Mouse (Mus musculus) c-Kit-negative CD71-positive TER-119-positive erythroid progenitor cells, embryonic 14.5 days (primary cell): ENCODE results near the gene Parl.

ENCODE experiments used
- DNase-seq: peaks from one replicate; pipeline ENCODE4 v3.0.0-alpha.2; 2013; ENCODE audit warnings: low read depth, low spot score

The Parl gene

GRCm38 (mm10) chr16:20301770-20302649 lies at the start of gene Parl:
Gene Parl (minus strand): TSS chr16:20302387.
- peak; percentile 92 for DNase-seq

DNA sequence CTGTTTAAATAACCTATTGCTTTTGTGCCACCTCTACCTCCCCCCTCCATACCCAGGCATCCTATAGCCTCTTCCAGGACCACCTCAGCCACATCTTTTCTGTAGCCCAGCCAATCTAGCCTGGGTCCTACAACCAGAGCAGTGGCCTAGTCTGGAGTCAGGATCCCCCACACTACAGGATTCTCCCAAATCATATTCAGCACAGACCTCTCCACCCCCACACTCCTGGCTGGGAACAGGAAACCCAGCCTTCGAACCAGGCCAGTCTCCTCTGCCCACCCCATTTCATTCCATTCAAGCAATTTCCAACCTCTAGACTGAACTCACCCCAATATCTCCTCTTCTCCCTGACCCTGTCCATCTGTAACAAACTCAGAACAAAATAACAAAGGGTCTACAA lies 43.3 kb upstream of the Parl start:
- no peak for DNase-seq

DNA sequence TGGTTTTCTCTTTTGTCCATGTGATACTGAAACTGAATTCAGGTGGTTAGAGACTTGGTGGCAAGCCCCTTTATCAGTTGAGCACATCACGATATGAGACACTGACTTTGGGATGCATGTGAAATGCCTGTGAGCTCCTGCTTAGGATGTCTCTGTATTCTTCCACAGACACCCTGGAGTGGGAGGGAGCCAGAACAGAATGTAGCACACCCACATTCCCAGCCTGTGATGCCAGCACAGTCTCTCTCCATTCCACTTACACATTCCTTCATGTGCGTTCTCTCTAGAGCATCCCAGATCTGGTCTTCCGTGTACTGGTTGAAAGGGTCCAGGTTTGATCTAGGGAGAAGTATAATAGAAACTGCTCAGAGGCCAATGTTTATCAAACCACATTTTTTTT lies 36.4 kb upstream of the Parl start:
- DNase-seq, result no peak

DNA sequence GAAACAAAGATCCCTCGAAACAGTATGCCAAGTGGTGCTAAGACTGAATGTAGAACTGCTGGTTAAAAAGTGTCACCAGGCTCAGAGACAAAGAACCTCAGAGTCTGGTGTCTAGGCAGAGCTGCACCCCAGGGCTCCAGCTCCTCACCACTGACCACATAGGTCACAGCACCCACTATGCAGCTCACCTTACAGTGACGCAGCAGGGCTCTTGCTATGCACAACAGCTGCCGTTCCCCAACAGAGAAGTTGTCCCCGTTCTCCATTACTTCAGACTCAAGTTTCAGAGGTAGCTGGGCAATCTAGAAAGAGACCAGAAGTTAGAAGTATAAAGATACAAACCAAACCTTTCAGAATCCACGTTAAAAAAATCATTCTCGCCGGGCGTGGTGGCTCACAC lies 32.7 kb upstream of the Parl start:
- no peak for DNase-seq

GRCm38 (mm10) chr16:20328306-20328705 lies 26.1 kb upstream of the Parl start:
- DNase-seq, result no peak

DNA sequence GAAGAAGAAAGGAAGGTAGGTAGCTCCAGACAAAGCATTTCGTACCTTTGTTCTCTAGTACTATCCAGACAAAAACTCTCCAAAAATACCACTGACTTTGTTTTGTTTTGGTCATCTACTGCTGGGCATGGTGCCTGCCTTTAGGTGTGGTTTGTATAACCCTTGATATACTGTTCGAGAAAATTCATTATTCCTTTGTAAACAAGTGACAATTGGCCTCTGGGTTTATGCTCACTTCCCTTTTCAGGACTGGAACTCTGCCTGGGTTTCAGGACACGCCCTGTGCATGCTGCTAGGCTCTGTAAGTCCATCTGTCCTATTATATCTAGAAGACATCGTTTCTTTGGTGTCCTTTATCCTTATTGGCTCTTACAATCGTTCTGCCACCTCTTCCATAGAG lies 23.1 kb upstream of the Parl start, which contains the start of gene Cyp2ab1:
Cyp2ab1 (minus strand) TSS at position 119 of the 400 bp plus-strand sequence.
- no peak for DNase-seq

- no peak for DNase-seq
Measured at GRCm38 (mm10) chr16:20323907-20324306, 21.7 kb upstream of the Parl start.

DNA sequence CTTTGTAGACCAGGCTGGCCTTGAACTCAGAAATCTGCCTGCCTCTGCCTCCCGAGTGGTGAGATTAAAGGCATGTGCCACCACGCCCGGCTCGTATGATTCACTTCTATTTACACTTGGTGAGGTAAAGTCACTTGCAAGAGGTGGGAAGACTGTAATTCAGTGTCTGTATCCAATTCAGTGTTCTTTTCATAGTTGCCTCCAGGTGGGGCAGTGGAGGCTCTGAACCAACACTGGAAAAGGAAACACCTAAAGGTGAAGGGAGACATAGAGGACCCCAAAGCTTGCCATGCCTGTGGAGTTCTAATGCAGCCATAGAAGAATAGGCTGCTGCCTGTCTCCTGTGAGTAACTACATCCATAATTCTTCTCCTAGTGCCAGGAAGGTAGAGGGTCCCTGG lies 20.1 kb upstream of the Parl start:
- DNase-seq, result no peak

GRCm38 (mm10) chr16:20316770-20317169 lies 14.6 kb upstream of the Parl start:
- DNase-seq, result no peak

DNA sequence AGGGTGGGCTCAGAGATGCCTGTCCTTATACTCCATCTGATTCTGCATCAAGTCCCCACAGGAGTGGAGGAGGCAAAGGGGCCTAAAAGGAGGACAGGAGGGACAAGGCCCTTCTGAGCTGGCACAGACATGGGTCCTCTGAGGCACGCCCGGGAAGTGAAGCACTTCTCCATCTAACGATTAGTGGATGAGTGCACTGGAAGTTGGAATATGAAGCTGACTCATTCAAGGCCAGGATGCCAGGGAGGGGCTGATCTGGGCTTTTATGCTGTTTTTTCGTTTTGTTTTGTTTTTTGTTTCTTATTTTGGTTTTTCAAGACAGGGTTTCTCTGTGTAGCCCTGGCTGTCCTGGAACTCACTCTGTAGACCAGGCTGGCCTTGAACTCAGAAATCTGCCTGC lies 13.1 kb upstream of the Parl start:
- DNase-seq, result no peak

DNA sequence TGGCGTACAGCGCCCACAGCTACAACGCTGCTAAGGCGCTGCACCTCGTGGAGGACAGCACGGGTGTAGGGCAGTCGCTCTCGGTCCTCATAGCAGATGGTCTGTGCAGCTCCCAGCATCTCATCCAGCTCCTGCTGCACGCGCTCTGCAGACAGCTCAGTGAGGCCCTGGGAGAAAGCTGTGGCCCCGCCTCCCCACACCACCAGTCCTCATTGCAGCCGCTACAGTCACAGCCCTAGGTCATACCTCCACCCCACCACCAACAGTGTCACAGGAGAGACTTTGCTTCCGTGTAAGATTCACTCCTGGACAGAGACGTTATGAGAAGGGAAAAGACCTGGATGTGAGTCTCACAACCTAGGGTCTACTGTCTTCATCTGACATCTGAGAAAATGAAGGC lies 10.1 kb upstream of the Parl start:
- no peak for DNase-seq

GRCm38 (mm10) chr16:20300076-20300475 lies 2.1 kb downstream of the Parl start:
- DNase-seq, result no peak

- DNase-seq, result peak; percentile 25
Measured at GRCm38 (mm10) chr16:20280238-20280637, 21.9 kb downstream of the Parl start.

DNA sequence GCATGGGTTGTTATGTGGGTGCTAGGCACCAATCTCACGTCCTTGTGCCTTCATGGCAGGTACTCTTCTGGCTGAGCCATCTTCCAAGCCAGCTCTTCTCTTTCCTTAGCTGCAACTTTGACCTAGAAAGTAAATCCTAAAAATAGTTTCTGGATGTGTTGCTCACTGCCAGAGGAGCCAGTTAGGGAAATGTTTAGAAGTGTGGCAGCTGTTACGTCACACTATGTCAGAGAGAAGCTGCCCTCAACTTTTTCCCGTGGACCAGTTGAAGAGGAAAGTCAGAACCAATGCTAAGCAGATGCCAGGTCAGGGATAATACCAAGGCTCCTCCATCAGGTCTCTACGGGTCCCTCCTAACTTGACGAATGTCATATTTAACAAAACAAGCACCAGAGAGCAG lies 22.8 kb downstream of the Parl start:
- no peak for DNase-seq

- DNase-seq, result no peak
Measured at GRCm38 (mm10) chr16:20272994-20273393, 29.2 kb downstream of the Parl start.

- DNase-seq, result no peak
Measured at GRCm38 (mm10) chr16:20271339-20271738, 30.8 kb downstream of the Parl start.

DNA sequence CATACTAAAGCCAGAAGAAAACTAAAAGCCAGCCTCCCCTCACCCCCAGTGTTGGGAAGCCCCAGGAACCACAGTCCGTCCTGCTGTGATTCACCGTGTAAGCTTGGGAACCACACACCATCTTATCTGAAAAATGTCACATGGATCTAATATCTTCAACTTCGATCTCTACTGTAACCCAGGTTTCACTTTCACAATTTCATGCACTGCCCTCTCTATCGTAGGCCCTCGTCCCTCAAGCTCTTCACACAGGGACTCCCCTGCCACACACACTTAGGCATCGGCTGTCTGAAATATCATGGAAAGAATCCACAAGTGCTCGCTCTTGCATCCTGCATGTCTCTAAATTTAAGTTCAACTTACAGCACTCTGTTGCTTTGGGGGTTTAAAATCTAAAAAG lies 37.1 kb downstream of the Parl start:
- DNase-seq, result no peak

- DNase-seq, result no peak
Measured at GRCm38 (mm10) chr16:20257926-20258325, 44.3 kb downstream of the Parl start.

DNA sequence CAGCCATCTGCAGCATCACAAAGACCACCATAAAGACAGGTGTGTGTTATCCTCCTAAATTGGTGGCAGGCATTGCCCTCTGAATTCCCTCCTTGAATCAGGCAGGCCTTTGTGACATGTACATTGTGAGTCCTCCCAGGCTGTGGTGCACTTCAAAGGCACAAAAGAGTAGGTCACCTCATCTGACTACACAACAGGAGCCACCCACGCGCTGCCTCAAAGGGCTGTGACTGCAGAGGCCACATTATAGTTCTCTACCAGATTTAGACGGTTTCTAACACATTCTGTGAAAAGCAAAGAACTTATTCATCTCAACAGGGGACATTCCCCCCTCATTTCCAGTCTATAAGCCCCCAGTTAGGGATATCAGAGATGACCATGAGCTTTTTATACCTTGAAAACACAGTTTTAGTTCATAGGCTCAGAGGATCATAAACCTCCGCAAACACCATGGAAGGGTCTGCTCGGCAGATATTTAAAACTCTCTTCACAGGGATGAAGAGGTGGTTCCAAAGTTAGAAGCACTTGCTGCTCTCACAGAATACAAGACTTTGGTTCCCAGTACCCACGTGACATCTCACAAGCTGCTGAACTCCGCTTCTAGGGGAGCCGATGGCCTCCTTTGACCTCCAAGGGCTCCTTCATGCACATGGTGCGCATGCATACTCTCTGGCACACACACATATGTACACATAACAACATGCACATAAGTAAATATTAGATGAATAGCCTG lies 53.6 kb downstream of the Parl start:
- DNase-seq, result no peak

DNA sequence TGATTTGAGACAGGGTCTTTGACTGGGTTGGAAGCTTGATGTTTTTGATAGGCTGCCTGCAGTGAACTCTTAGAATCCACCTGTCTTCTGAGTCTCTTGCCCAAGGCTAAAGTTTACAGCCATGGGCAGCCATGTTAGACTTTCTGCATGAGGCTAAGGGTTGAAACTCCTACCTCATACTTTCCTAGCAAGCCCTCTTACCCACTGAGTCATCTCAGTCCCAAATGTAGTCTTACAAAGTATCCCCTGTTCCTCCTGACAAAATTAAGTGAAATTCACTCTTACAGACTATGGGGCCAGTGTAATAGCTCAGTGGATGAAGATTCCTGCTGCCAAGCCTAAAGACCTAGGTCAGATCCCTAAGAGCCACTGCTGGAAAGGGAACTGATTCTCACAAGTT lies 55.1 kb downstream of the Parl start:
- DNase-seq, result no peak

GRCm38 (mm10) chr16:20240468-20241414 lies 61.4 kb downstream of the Parl start, which contains the start of gene Map6d1:
Gene Map6d1 (minus strand): TSS chr16:20241358.
- DNase-seq, result no peak

DNA sequence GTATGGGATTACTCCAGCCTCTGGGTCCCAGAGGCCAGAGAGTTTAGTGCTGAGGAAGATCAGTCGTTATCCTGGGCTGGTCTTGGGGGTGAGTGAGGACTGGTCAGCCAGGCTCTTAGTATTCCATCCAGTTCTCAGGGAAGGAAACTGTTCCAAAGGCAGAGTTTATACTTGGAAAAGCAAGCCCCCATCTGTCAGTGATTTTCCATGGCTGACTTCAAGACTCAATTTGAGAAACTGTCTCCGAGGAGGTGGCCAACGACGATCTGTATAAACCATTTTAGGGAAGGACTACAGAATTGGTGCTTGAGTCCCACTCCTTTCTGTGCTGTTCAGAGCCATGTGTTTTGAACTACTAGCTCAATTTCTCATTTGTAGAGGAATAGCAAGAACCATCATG lies 63.5 kb downstream of the Parl start:
- no peak for DNase-seq
